Mouse (Mus musculus) kidney, postnatal 0 days (tissue): ENCODE results near the gene Itpkc. TPM values are rescaled to one million over a fixed set of nuclear protein-coding genes. Genes with fewer than 3 reads are reported as not detected.

Experiments
- ATAC-seq: fragments of 200-750 bp; cut with Nextera tagmentation; replicated peaks from 2 replicates; pipeline ENCODE4 v1.8.0; 2017; ENCODE audit warnings: low read depth, moderate number of reproducible peaks, moderate TSS enrichment, moderate library complexity; ENCODE audit not compliant: low FRiP score
- DNase-seq: peaks from one replicate; pipeline ENCODE4 v3.0.0-alpha.2; 2016; ENCODE audit warnings: low spot score
- H3K27ac ChIP-seq: fragments of 300-500 bp; sonication (generic); 2 replicates; pipeline ENCODE4 v1.5.1; 2014; ENCODE audit warnings: mild to moderate bottlenecking
- H3K27me3 ChIP-seq: fragments of 300-500 bp; sonication (generic); 2 replicates; pipeline ENCODE4 v1.6.1; 2014; ENCODE audit warnings: low read length, mixed read lengths; ENCODE audit not compliant: insufficient read depth
- H3K36me3 ChIP-seq: fragments of 300-500 bp; sonication (generic); 2 replicates; pipeline ENCODE4 v1.6.1; 2014; ENCODE audit warnings: low read length, mixed read lengths; ENCODE audit not compliant: insufficient read depth
- H3K4me1 ChIP-seq: fragments of 300-500 bp; sonication (generic); replicated peaks from 2 replicates; pipeline ENCODE4 v1.6.1; 2014; ENCODE audit warnings: antibody characterized with exemption, low read length, mixed read lengths; ENCODE audit not compliant: insufficient read depth
- H3K4me2 ChIP-seq: fragments of 300-500 bp; sonication (generic); 2 replicates; pipeline ENCODE4 v1.6.1; 2014; ENCODE audit warnings: mild to moderate bottlenecking, low read length, moderate library complexity, mixed read lengths
- H3K4me3 ChIP-seq: fragments of 300-500 bp; sonication (generic); replicated peaks from 2 replicates; pipeline ENCODE4 v1.5.1; 2014; ENCODE audit warnings: low read depth, low read length
- H3K9ac ChIP-seq: fragments of 300-500 bp; sonication (generic); 2 replicates; pipeline ENCODE4 v1.6.1; 2014; ENCODE audit warnings: low read depth, low read length
- H3K9me3 ChIP-seq: fragments of 300-500 bp; sonication (generic); replicated peaks from 2 replicates; pipeline ENCODE4 v1.6.1; 2016; ENCODE audit warnings: low read length, inconsistent platforms, mixed read lengths
- CTCF ChIP-seq: IDR thresholded peaks from 2 replicates; pipeline ENCODE4 v1.5.1; 2016; ENCODE audit warnings: antibody characterized with exemption, low read depth, mild to moderate bottlenecking, moderate library complexity
- WGBS: fragments of 180-500 bp; shearing (Covaris S2); extraction: QIAGEN DNeasy Blood & Tissue Kit; methylation state at CpG from one replicate; pipeline ENCODE4 v1.1.7; 2014; 5-methylcytosine and 5-hydroxymethylcytosine counted together
- polyA plus RNA-seq: library from polyadenylated mRNA; unstranded; fragments of >200 nt; fragmentation: Nextera tagmentation; extraction: Ambion mirVana; gene quantifications from 2 replicates; pipeline ENCODE4 v1.2.1, GENCODE M21; 2015

Itpkc gene
- polyA plus RNA-seq, 1 experiment from 2014 or later: 3.6 TPM

DNA sequence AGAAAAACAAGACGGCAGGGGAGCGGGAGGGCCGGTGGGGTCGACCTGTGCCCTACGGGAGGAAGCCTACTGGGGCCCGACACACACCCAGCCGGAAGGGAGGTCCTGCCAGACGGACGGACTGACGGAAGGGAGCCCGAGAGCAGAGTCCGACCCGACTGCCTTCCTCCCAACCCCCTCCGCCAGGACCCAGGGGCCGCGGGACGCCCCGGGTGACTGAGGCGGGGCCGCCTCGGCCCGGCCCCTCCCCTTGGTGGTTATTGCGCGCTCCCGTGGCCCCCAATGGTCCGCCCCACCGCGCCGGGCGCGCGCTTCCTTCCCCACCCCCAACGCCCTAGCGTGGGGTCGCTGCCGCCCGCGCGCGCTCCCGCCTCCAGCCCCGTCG is 62.2 kb downstream of the Itpkc start:
- H3K27ac ChIP-seq: peak overlapping the region; percentile 93
- H3K9ac ChIP-seq: peak overlapping the region; percentile 69
- H3K27me3 ChIP-seq: no peaks in the 10 kb centered on the region
- no peaks in the 10 kb centered on the region for H3K9me3 ChIP-seq
- TF ChIP-seq CTCF: no peak
- peak; percentile 87 for DNase-seq
- peaks cover 7% of the 10 kb centered on the region; the same call in 1 of the 2 replicates for H3K36me3 ChIP-seq
- 1% methylated on average over 22 of the region's 43 CpGs for WGBS
- H3K4me3 ChIP-seq: peak overlapping the region; percentile 62
- peaks cover 27% of the 10 kb centered on the region; the same call in 1 of the 2 replicates for H3K4me1 ChIP-seq
- peak overlapping the region; percentile 66 for H3K4me2 ChIP-seq
- ATAC-seq: peak; percentile 81

DNA sequence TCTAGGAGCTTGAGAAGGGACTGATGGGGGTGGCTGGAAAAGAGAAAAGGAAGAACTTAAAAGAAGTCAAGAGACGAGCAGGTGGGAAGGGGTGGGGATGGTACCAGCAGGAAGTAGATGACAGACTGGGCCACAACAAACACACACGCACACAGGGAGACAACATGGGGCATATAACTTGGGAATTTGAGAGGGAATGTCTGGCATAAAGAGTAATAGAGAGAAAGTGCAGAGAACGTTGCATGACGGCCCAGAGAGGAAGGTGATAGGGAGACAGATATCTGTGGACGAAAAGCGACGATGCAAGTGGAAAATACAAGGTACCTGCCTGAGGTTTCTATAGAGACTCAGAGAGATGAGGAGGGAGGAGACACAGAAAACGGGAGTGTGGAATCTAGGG is 62.8 kb downstream of the Itpkc start:
- Histone ChIP-seq H3K27ac (peak overlapping the region; percentile 93), H3K4me3 (peak overlapping the region; percentile 62), H3K9me3 (no peaks in the 10 kb centered on the region), H3K36me3 (peaks cover 3% of the 10 kb centered on the region; the same call in 1 of the 2 replicates), H3K4me1 (peaks cover 30% of the 10 kb centered on the region; the same call in 1 of the 2 replicates), H3K4me2 (peak overlapping the region; percentile 66), H3K27me3 (no peaks in the 10 kb centered on the region), H3K9ac (peak overlapping the region; percentile 69)
- DNase-seq (no peak), ATAC-seq (no peak)
- WGBS: 3% methylated on average over 8 of the region's 8 CpGs
- TF ChIP-seq CTCF: no peak

DNA sequence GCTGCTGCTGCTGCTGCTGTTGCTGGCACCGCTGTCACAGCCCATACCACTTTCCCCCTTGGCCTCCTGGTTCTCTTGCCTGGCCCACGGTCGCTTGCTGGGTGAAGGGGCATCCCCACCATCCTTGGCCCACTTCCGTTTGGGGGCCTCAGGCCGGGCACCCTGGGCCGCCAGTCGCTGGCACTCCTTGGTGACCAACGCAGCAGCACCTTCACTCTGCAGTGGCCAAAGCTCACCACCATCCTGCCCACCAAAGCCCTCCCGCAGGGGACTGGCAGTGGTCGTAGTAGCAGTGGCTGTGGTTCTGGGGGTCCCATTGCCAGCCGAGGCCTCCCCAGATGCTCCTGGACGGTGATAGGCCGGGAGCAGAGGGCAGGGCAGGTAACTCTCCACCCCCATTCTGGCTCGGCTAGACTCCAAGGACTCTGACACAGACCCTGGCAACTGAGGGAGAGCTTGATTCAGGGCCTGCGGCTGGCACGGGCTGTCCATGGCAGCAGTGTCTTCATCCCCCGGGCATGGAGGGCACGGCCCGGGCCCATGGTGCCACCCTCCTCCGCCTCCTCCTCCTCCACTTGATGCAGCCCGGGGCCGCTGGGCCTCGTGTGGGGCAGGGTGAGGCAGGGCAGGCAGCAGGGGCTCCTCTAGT is 63.3 kb downstream of the Itpkc start:
- DNase-seq (no peak), ATAC-seq (no peak)
- no peak for TF ChIP-seq CTCF
- H3K27ac ChIP-seq: peak overlapping the region; percentile 93
- WGBS: 58% methylated on average over 22 of the region's 23 CpGs
- H3K36me3 ChIP-seq: peaks cover 3% of the 10 kb centered on the region; the same call in 1 of the 2 replicates
- H3K4me2 ChIP-seq: peak overlapping the region; percentile 66
- H3K9me3 ChIP-seq: no peaks in the 10 kb centered on the region
- H3K9ac ChIP-seq: peak overlapping the region; percentile 69
- peak overlapping the region; percentile 62 for H3K4me3 ChIP-seq
- H3K4me1 ChIP-seq: peaks cover 34% of the 10 kb centered on the region; the same call in 1 of the 2 replicates
- H3K27me3 ChIP-seq: no peaks in the 10 kb centered on the region

DNA sequence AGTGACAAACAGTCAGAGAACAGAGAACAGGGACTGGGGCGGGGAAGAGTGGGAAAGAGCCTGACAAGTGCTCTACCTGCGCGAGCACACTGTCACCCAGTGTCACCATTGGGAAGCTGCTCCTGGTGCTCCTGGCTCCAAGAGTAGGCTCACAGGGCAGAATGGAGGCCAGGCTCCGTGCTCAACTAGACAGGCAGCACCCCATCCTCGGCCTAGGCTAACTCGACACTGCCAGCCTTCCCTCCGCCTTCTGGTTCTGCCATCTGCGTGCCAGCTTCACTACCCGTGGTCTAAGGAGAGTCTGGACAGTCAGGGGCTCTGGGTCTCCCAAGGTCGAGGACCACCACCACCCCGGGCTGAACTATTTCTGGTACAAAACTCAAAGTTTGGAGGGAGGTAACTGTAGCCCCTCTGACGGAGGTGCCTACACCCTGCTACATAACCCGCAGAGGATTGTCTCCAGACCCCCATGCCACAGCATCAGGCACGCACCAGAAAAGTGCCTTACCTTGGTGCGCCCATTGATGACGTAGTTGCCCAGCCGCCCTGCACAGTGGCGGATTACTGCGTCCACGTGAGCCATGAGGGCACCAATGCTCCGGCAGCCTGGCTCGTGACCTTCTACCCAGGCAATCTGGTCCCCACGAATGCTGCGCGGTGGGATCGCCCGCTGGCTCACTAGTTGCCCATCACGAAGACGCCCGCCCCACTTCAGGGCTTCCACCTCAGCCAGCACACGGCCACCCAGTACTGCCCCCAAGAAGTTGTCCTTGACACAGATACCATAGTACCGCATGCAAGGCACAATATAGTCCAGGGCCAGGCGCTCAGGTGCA is 64.1 kb downstream of the Itpkc start:
- no peaks in the 10 kb centered on the region for H3K9me3 ChIP-seq
- peaks cover 3% of the 10 kb centered on the region; the same call in 1 of the 2 replicates for H3K36me3 ChIP-seq
- TF ChIP-seq CTCF: no peak
- DNase-seq: no peak
- H3K4me2 ChIP-seq: peak overlapping the region; percentile 66; the same call in 1 of the 2 replicates
- no peaks in the 10 kb centered on the region for H3K27me3 ChIP-seq
- H3K9ac ChIP-seq: peak overlapping the region; percentile 69; the same call in 1 of the 2 replicates
- peaks cover 35% of the 10 kb centered on the region; the same call in 1 of the 2 replicates for H3K4me1 ChIP-seq
- WGBS: 84% methylated on average over 33 of the region's 33 CpGs
- peak overlapping the region; percentile 62; the same call in 1 of the 2 replicates for H3K4me3 ChIP-seq
- H3K27ac ChIP-seq: no peak overlapping the region
- ATAC-seq: no peak

DNA sequence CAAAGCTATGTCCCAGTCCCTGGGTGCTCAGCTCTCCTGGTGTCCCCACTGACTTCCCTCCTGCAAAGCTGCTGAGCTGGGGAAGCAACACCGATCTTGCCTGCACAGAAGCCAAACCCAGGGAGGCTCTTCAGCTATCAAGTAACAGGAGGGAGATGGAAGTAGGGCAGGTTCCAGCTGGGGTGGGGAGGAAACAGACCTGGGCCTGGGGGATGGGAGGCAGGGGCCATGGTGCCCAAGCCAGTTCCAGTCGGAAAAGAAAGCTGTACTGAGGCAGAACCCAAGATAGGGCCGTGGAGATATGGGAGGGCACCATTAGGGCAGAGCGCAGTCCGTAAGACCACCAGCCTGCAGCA is 65.0 kb downstream of the Itpkc start:
- Histone ChIP-seq H3K4me2 (peak overlapping the region; percentile 66; the same call in 1 of the 2 replicates), H3K9me3 (no peaks in the 10 kb centered on the region), H3K27me3 (no peaks in the 10 kb centered on the region), H3K27ac (0 out of 2 replicates have a peak overlapping the region, but pooled peaks have one; percentile 2), H3K9ac (0 out of 2 replicates have a peak overlapping the region, but pooled peaks have one; percentile 31), H3K4me1 (peaks cover 34% of the 10 kb centered on the region; the same call in 1 of the 2 replicates), H3K36me3 (peaks cover 10% of the 10 kb centered on the region; the same call in 1 of the 2 replicates), H3K4me3 (0 out of 2 replicates have a peak overlapping the region, but pooled peaks have one; percentile 3)
- TF ChIP-seq CTCF: no peak
- ATAC-seq: no peak
- peak; percentile 30 for DNase-seq
- 52% methylated on average over 5 of the region's 5 CpGs for WGBS
